Mouse (Mus musculus): ENCODE results near the gene Ubap2. TPM values are rescaled to one million over a fixed set of nuclear protein-coding genes. Genes with fewer than 3 reads are reported as not detected.

Gene Ubap2
- polyA plus RNA-seq, 1 experiment from 2014 or later = 77.0 TPM

Other genes with a start within 250 kb of the Ubap2 start
- gene Aqp7, start 227.0 kb downstream of the Ubap2 start, polyA plus RNA-seq (2016; fragmentation: Nextera tagmentation; extraction: Ambion mirVana) = 0.10 TPM in 1 of 2 replicates, not detected in the other
- 2.5 and 5.0 TPM in 2 replicates for gene Aqp3, start 177.0 kb downstream of the Ubap2 start, polyA plus RNA-seq (2016; fragmentation: Nextera tagmentation; extraction: Ambion mirVana)
- gene Nol6, start 150.7 kb downstream of the Ubap2 start, polyA plus RNA-seq (2016; fragmentation: Nextera tagmentation; extraction: Ambion mirVana) = 28.8 and 31.6 TPM in 2 replicates
- gene Ube2r2, start 139.4 kb downstream of the Ubap2 start, polyA plus RNA-seq (2016; fragmentation: Nextera tagmentation; extraction: Ambion mirVana) = 81.8 and 92.9 TPM in 2 replicates
- gene Dcaf12, start 39.7 kb upstream of the Ubap2 start, polyA plus RNA-seq (2016; fragmentation: Nextera tagmentation; extraction: Ambion mirVana) = 61.7 and 67.4 TPM in 2 replicates
- gene Ubap1, start 73.9 kb upstream of the Ubap2 start, polyA plus RNA-seq (2016; fragmentation: Nextera tagmentation; extraction: Ambion mirVana) = 81.8 and 85.7 TPM in 2 replicates
- 13.5 and 15.1 TPM in 2 replicates for gene Kif24, start 189.7 kb upstream of the Ubap2 start, polyA plus RNA-seq (2016; fragmentation: Nextera tagmentation; extraction: Ambion mirVana)
- 63.3 and 65.6 TPM in 2 replicates for gene Nudt2, start 190.0 kb upstream of the Ubap2 start, polyA plus RNA-seq (2016; fragmentation: Nextera tagmentation; extraction: Ambion mirVana)
- gene AI464131, start 227.9 kb upstream of the Ubap2 start, polyA plus RNA-seq (2016; fragmentation: Nextera tagmentation; extraction: Ambion mirVana) = 7.3 and 9.2 TPM in 2 replicates
- 3.4 and 4.2 TPM in 2 replicates for gene 1110017D15Rik, start 242.2 kb upstream of the Ubap2 start, polyA plus RNA-seq (2016; fragmentation: Nextera tagmentation; extraction: Ambion mirVana)